Mouse (Mus musculus): ENCODE data around the gene Tmem108.
A peak's percentile ranks its signal among the peaks of the same experiment; 100 is the strongest.

Tmem108 gene

DNA sequence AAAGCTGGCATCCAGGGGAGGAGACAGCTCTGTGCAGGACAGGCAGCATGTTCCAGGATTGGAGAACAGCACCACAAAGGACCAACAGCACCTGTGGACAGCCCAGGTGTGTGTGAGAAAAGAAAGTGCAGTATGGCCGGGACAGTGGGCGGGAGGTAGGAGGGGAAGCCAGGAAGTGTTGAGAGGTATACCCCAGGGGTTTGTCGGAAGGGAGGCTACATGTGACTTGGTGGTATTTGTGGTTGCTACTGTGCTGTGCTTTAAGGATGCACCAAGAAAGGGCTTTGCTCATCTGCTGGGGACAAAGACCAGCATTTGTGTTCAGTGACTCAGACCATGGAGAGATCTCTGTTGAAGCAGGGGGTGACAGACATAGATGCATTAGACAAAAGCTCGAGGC is 271.8 kb downstream of the Tmem108 start:
- DNase-seq, result no peak

DNA sequence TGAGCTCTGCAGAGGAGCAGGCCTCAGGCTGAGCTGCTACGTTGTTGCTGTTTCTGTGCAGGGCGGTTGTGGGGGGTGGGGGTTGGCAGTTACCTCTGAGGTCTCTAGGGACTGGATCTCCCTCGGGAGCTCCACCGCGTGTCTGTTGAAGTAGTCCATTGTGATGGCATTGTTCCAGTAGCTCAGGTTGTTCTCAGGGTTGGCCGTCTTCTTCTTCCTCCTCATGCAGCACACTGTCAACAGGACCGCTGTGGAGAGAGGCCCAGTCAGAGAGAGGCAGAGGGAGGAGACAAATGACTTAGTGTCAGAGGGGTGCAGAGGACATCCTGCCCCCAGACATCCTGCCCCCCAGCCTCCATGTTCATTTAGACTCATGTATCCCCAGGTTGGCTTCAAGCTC is 272.5 kb downstream of the Tmem108 start:
- DNase-seq, result no peak

DNA sequence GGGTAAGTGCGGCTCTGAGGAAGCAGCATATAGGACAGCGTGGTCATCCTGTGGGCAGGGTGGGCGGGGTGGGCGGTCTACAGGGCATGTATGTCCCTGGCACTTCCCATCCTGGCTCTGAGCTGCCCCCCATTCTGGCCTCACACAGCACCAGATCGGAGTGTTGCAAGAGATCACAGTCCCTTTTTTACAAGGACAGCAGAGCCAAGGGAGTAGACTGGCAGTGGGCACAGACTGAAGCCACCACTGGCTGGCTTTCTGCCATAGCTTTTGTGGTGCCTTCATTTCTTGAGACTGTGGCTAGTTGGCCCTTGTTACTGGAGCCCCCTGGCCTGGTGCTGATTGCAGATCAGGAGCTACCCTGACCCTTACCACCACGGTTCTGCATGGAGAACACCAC is 275.4 kb downstream of the Tmem108 start:
- no peak for DNase-seq

DNA sequence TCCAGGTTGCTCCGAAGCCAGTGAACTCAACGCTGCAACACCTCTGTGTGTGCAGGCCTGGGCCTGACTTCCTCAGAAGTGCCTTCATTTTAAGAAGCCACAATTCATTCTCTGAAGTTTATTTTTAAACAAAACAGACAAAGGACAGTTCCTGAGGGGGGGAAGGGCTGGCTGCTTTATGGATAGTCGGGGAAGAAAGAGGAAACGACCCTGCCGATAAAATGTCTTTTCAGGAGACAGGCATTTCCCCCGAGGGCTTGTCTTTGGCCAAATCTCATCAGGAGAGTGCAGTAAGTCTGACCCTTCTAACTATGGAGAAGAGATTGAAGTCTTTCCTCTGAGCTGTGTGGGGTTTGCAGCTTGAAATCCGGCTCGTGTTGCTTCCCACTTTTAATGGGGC is 276.0 kb downstream of the Tmem108 start:
- peak; percentile 32 for DNase-seq

DNA sequence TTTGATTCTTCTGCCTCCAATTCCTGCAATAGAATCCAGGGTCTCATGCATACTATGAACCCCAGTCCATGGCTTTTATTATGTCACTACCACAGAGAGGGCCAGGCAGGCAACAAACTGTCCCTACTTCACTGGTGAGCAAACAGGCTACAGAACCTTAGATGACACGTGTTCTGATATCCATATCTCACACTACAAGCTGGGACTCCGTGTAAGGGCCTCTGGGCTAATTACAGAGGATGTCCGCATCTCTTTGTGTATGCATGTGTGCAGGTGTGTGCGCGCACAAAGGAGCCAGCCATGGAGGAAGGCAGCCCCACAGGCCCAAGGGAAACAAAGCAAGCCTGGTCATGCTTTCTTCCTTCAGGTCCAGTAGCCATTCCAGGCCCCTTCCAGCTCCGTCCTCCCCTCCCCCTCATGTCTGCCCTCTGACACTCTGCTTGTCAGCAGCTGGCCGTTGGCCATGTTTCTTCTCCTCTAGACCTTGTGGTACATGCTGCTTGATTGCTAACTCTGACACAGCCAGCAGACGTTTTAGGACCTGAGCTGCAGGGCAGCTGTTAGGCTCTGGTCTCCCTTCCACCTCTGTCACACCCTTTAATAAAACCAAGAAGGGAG is 280.9 kb downstream of the Tmem108 start:
- DNase-seq, result peak; percentile 74

DNA sequence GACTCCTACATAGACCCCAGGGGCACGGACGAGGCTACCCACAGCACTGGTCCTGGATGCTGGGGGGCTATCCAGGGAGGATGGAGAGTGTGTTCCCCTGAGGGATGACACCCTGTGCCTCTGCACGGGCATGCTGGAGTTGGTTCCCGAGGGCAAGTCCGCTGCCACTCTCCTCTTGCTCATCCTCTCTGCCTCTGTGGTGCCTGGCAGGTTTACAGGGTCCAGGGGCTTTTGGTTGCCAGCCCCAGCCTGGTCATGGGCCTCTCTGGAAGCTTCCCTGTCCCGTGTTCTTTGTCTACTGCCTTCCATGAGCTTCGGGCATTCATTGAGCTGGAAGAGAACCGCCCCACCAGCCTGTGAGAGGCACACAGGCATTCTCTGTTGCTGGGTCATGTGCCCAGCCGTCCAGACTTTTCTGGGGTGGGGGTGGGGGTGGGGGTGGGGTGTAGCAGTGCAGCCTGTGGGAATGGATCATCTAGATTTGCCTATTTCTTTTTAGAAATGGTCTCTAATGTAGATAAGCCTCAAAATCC is 281.5 kb downstream of the Tmem108 start, which contains the start of gene Bfsp2:
Gene Bfsp2, minus strand, starts transcription at position 377 of the 533 bp plus-strand sequence.
- DNase-seq, result no peak

DNA sequence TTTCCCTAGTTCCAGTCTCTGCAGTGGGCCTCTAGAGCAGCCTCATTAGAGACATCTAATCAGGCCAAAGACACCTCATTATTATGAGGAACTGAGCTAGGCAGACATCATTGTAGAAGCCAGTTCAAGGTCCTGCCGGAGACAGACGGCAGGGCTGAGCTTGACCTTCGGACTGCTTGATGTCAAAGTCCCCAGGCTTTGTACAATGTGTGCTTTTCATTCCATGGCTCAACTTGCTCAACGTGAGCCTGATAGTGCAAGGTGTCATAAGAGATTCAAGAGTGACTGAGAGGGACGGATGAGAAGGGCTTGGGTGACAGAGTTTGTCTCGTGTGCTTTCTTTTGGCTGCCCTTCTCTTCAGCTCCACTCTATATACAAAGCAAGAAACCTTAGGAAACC is 286.2 kb downstream of the Tmem108 start:
- no peak for DNase-seq

DNA sequence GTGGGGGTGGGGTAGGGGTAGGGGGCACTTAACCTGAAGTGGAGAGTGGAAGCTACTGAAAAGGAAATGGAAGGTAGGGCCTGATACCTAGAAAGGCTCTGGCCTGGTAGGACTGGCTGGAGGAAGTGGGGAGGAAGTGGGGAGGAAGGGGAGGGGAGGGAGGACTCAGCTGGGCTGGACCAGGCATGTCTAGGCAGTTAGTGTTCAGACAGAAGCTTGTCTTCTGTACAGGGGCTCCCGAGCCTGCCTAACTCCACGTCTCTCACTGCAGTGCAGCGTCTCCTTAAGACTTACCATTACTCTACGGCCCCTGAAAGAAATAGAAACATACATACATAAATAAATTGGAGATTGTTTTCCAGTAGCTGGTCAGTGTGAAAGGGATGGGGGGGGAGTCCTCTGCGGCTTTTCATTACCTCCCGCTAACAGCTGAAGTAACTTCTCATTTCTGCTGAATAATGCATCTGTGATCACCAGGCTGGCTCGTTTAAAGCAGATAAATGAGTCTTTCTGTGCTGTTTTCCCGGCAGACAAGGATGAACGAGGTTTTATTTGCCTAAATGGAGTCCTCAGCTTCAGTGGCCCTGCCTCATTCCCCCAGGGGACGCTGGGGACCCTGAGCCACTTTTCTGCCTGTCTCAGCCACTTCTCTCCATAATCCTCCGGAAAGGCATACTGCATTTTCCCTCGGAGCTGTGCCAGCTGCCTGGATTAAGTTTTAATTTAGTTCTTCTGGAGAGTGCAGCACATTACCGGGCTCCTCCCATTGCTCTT is 287.5 kb downstream of the Tmem108 start:
- no peak for DNase-seq

DNA sequence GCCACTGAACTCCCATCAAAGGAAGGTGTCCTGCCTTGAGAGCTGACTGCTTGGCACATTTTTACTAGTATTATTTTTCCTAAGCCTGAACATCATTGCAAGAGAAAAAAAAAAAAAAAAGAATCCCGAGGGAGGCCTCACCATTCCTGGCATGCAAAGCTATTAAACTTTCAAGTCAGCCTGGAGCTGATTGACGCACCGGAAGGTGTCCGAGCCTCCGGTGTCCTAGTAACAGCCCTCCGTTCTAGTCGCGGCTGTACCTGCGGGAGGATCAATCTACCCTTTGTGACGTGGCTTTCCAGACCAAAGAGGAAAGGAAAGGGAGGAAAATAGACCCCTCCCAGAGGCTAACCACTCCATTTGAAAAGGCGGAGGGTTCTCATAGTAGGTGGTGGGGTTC is 289.9 kb downstream of the Tmem108 start:
- DNase-seq, result no peak

DNA sequence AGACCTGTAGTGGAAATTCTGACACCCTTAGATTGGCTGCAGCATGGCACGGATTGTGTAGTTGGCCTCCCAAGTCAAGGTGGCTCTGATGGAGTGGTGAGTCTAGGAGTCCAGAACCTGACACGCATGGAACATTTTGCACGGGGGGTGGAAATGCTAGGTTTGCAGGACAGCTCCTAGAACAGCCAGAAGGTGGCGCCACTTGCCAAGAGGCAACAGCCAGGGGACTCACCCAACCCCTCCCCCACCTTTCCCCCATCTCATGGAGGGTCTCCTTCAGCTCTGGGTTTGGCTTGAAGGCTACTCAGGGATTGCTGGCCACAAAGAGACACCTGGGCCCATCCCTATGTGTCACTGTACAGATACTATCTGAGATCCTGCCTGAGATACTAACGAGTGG is 292.1 kb downstream of the Tmem108 start:
- DNase-seq, result peak; percentile 48

DNA sequence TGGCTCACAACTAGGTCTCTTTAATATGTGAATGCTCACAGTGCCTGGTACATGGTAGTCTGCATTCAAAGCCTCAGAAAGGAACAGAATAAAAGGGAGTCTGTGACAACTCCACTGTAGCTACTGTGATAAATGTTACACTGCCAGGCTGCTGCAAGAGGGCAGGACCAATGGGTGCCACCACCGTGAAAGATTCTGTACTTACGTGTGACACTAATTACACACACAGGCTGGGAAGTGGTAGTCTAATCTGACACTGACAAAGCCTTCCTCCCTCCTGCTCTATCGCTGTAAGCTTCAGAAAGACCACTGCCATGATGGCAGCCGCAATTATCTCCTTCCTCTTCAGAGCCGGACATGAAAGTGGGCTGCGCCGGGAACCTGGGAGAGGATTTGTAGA is 292.7 kb downstream of the Tmem108 start:
- no peak for DNase-seq

DNA sequence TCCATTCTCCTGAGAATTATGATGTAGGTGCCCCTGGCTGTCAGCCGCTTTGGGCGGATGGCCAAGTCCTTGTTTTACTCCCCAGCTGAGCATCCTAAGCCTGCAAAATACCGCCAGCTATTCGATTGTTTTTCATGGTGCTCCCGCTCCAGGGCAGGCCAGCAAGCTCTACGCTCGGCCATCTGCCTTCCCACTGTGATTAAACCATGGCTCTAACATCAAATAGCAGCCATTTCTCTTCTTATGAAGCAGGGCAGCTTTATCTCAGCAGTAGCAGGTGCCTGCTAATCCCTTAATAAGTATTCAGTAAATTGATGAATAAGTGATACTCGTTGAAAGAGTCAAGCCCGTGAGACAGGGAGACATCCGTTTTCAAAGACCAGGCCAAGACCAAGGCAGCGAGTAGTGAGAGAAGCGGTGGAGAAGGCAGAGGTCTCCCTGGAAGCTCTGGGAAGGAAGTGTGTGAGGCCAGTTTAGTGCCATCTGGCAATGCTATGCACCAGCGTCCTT is 295.9 kb downstream of the Tmem108 start:
- DNase-seq, result no peak

DNA sequence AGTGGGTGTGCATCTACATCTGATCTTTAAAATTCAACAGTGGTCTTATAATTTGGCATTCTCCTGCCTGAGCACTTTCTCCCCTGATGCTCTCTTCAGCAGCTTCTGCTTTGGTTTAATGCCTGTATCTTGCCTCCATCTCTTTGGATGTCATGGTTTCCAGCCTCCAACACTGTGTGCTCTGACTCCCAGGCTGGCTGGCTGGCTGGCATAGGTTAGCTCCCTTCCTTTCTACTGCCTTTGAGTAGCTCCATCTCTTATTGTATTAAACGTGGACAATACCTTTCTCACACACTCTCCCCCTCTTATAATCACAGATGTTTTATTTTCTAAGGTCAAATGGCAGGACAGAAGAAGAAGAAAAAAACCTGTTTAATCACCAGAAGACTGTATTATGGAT is 296.3 kb downstream of the Tmem108 start:
- no peak for DNase-seq

DNA sequence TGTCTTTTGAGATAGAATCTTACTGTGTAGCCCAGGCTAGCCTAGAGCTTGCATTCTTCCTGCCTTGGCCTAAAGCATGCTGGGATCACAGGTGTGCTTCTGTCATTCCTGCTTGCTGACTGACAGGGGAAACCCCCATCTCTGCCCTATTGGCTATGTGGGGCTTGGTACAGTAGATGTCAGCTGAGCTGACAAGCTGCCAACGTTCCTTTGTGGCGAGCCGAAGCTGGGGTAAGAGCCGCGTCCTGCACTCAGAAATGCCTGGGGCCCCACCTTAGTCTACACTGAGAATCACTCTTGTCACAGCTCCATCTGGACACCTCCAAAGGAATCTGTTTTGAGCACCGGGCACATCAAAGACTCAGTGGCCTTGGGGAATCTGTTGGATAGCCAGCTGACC is 297.8 kb downstream of the Tmem108 start:
- DNase-seq, result no peak

DNA sequence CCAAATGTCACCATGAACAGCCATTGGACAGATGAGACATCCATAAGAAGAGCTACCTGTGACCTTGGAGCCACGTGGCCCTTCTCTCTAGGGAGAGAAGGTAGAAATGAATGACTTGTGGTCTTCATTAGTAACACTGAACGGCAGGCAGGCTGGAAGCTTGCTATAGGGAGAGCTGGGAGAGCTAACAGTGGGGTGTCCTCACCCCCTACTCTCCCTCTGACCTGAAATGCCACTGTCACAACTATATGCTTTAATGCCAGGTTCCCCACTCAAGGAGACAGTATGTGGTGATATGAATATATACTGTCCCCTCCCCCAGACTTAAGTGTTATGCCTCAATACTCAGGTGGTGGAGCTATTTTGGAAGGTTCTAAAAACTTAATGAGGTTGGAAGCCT is 301.8 kb downstream of the Tmem108 start:
- no peak for DNase-seq

DNA sequence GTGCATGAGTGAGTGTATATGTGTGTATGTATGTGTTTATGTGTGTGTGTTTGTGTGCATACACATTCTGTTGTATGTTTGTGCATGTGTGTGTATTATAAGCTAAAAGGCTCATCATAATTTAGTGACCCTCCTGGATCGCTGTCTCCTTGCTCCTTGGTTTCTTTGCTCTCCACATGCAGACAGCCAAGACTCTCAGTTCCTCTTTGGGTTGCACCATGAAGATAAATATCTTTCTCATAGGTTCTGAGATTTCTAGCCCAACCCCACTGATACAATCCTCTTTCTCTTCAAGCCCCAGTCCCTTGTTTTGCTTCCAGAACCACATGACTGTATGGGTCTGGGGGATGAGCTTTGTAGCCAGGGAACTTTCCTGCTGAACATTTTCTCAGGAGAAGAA is 302.3 kb downstream of the Tmem108 start:
- DNase-seq, result no peak

DNA sequence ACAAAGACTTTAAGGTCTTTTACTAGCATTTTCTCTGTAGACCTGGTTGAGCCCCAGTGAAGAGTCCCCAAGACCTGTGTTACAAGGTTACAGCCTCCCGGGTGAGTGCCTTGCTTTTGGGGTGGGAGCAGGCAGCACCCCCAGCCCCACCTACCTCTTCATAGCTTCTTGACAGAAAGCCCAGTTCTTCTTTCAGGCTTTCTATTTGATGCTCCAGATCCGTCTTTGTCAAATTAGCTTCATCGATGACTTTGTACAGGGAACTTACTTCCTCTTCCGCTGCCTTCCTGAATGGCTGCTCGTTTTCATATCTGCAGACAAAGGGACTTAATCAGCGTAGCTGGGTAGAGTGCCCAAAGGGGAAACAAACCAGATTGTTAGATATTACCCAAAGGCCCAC is 312.0 kb downstream of the Tmem108 start:
- no peak for DNase-seq

DNA sequence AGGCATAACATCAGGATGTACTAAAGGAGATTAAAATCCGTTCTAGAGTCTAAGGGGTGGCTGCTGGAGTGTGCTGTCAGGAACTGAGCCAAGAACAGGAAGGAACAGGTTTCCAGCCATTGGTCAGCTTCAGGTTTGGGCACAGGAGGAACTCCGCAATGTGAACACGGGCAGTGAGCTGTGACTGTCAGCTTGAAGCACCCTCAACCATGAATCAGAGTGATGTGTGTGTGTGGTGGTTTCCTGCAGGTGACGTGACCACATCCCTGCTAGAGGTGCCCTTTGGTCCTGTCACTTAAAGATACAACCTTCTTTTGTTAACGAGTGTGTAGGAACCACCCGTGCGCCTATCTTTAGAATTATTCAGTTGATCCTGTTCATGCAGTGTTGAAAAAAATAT is 312.5 kb downstream of the Tmem108 start:
- DNase-seq, result no peak

DNA sequence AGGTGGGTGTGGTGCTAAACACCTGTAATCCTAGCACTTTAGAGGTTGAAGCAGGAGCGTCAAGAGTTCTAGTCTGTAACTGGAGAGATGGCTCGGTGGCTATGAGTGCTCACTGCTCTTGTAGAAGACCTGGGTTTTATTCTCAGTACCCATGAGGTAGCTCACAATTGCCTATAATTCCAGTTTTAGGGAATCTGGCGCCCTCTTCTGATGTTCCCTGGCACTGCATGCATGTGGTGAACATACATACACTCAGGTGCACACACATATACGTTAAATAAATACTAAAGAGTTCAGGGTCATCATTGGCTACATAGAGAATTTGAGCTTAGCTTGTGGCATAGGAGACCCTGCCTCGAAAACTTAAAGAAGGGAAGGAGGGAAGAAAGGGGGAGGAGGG is 317.0 kb downstream of the Tmem108 start:
- no peak for DNase-seq

DNA sequence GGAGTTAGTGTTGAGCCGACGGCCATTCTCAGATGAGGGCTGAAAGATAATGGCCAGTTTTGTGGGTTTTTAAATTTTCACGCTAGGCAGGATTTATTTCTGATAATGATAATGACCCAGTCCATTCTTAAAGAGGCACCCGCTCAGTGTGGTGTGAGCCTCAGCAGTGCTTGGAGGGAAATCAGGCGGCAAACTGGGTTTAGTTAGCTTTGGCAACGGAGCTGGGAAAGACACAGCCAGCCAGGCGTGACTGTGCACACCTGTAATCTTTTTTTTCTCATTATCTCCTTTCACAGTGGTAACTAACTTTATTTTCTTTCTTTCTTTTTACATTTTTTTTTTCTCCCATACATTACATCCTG is 317.8 kb downstream of the Tmem108 start:
- no peak for DNase-seq

DNA sequence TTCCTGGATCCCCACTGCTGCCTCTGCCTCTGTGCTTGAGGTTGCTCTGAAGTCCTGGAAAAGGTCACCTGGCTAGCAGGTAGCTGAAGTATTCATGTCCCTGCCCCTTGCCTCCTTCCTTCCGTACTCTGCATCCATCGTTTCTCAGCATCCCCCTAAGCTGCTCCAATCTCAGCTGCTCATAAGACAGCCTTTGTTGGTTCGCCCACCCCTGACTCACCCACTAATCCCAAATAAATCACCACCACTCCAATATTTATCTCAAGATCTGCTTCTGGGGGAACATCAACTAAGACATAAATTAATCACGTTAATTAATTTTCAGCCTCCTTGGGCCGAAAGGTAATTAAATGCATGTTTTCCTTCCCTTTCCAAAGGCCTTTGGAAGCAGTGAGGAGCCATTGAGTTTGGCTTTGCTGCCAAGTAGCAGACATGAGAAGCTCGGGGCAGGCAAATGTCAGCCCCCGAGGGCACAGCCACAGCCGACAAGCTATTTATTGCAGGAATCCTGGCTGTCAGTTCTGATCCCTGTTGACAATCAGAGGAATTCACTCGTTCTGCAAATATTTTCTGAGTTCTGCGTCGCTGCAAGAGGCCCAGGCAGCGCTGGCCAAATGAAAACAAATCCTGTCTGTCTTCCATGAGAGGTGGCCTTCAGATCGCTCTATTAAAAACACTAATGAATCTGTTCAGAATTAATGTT is 318.4 kb downstream of the Tmem108 start:
- peak; percentile 32 for DNase-seq

DNA sequence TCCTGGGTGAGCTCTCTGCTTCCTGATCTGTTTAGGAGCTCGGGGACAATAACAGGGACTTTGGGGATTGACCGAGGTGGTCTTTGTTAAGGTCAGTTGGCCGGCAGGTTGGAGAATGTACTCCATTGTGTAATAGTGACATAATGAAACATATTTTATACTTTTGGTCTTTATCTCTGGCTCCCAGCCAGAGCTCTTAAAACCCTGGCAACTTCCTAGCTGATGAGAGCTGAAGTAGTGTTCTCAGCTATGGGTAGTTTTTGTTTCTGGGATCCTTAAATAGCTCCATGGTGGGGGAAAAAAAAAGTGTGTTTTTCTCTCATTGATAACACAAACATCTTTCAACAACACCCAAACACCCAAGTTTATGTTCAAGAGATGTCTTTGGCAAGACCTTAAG is 321.0 kb downstream of the Tmem108 start:
- peak; percentile 13 for DNase-seq

DNA sequence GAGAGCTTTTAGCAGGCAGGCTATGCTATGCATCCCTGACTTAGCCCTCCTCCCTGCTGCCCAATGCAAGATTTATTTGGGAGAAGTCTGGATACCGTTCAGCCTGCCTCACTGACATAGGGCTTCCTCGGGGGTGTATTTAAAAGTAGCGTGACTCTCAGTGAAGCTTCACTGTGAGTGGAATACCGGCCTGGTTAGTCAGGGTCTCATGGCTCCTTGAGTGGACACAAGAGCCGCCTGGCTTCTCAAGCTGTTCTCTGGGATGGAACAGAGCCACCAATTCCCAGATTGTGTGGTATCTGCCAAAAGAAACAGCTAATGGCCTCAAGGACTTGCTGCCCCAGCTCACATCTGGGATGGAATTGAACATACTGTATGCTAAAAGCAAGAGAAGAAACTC is 324.5 kb downstream of the Tmem108 start:
- DNase-seq, result peak; percentile 62

DNA sequence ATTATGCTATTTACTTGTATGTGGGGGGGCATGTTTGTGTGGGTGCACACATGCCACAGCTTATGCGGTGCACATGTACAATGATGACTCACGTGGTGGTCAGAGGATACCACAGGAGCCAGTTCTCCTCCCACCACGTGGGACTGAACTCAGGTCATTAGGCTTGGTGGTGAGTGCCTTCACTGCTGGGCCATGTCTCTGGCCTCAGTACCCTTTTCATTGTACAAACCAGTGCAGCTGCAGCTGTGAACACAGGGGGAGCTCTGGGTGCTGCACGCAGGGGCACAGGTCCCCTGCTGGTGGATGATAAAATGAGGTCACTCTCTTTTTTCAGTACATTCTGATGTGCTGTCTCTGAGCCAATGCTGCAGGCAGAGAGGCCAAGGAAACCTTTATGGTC is 327.5 kb downstream of the Tmem108 start:
- peak; percentile 46 for DNase-seq
